Mouse (Mus musculus): ENCODE data around the gene Tex46.

DNA sequence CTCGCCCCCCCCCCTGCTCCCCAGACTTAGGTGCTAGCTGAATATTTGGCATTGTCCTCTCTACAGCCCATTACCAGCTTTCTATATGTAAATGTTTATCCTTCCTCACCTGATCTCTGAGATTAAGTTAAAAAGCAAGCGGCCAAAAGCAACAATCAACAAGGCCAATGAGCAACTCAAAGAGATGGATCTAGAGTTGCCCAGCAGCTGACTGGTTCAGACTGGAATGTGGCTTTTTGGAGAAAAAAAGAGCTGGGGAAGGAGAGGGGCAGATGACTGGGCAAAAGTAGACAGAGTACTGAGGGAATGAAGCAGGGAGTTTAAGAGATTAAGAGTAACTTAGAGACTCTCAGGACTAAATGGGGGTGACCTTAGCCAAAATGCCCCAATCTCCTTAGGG, 16.2 kb upstream of the Tex46 start:
- TF ChIP-seq CTCF (IDR thresholded peaks at IDR 0.05; ENCODE audit: low read depth) (no peak), EP300 (IDR thresholded peaks at IDR 0.05; ENCODE audit: low read depth) (no peak)
